Mouse (Mus musculus): ENCODE results near the gene Zfyve9. TPM values are rescaled to one million over a fixed set of nuclear protein-coding genes. Genes with fewer than 3 reads are reported as not detected.

Zfyve9 gene
- total RNA-seq, 2 experiments from 2014 or later = 26.3 to 31.3 TPM

- no peak for DNase-seq
These were observed 169.7 kb downstream of the Zfyve9 start for GRCm38 (mm10) chr4:108610935-108611334.

- DNase-seq = peak in 1 of 2 experiments; percentile 28
These were observed 171.9 kb downstream of the Zfyve9 start for GRCm38 (mm10) chr4:108608651-108609050.

GRCm38 (mm10) chr4:108601870-108602269, 178.7 kb downstream of the Zfyve9 start:
- no peak for DNase-seq

GRCm38 (mm10) chr4:108598306-108598705, 182.3 kb downstream of the Zfyve9 start:
- no peak for DNase-seq

GRCm38 (mm10) chr4:108595785-108596184, 184.8 kb downstream of the Zfyve9 start:
- DNase-seq = no peak

GRCm38 (mm10) chr4:108593376-108593775, 187.2 kb downstream of the Zfyve9 start:
- DNase-seq = no peak

Other genes with a start within 250 kb of the Zfyve9 start
- 10 to 100 TPM; 30.6 to 31.7 TPM for gene Prpf38a, start 201.5 kb downstream of the Zfyve9 start, total RNA-seq (2021)
- gene Orc1, start 201.4 kb downstream of the Zfyve9 start, total RNA-seq (2021) = under 1 TPM; 0.53 to 0.66 TPM
- 10 to 100 TPM; 34.3 to 50.1 TPM for gene Cc2d1b, start 160.9 kb downstream of the Zfyve9 start, total RNA-seq (2021)
- under 1 TPM; 0.23 to 0.56 TPM for gene 3110021N24Rik, start 61.1 kb downstream of the Zfyve9 start, total RNA-seq (2021)
- 100 to 1,000 TPM; 112 to 159 TPM for gene Btf3l4, start 52.8 kb upstream of the Zfyve9 start, total RNA-seq (2021)
- gene Txndc12, start 53.8 kb upstream of the Zfyve9 start, total RNA-seq (2021) = 10 to 100 TPM; 70.8 to 71.6 TPM
- 10 to 100 TPM; 33.4 to 39.0 TPM for gene Kti12, start 67.0 kb upstream of the Zfyve9 start, total RNA-seq (2021)
- gene A730015C16Rik, start 67.8 kb upstream of the Zfyve9 start, total RNA-seq (2021) = not detected
- gene Rab3b, start 98.3 kb upstream of the Zfyve9 start, total RNA-seq (2021) = 10 to 100 TPM; 30.7 to 37.6 TPM
- gene Nrd1, start 219.9 kb upstream of the Zfyve9 start, total RNA-seq (2021) = 100 to 1,000 TPM; 115 to 125 TPM